Mouse (Mus musculus): ENCODE data around the gene Gm20835. TPM values are rescaled to one million over a fixed set of nuclear protein-coding genes. Genes with fewer than 3 reads are reported as not detected.
"Not testable (repeated sequence)": the region's sequence is repeated elsewhere in the genome, so short reads cannot be mapped to it uniquely, and the experiment has no call there.

The Gm20835 gene
- total RNA-seq (2021): not detected
- long read RNA-seq, experiment 1: 0 reads
- long read RNA-seq, experiment 2: 0 reads

- intact Hi-C loops (cut with DNase I); DNase-seq: not testable (repeated sequence)
These were observed at the start of gene Gm20835 for GRCm38 (mm10) chrY:36735190-36735589. Gene Gm20835 (minus strand): TSS chrY:36735290.

Measured in gastrocnemius, postnatal 36 days (tissue).